Mouse (Mus musculus) layer of hippocampus, postnatal 25 days (tissue): ENCODE data around the gene Parp4. TPM values are rescaled to one million over a fixed set of nuclear protein-coding genes. Genes with fewer than 3 reads are reported as not detected.

Experiments
- DNase-seq, 2 experiments: peaks; one replicate each; pipeline ENCODE4 v3.0.0; 2022; ENCODE audit warnings: mixed read lengths in 2 of 2, low spot score in 1 of 2; ENCODE audit errors: extremely low spot score in 1 of 2
- total RNA-seq, 2 experiments: library from RNA; stranded (reverse); gene quantifications; 2 replicates each; pipeline ENCODE4 v1.2.3; 2021

Parp4 gene
- 1 to 10 TPM; 3.7 to 5.0 TPM for total RNA-seq

DNA sequence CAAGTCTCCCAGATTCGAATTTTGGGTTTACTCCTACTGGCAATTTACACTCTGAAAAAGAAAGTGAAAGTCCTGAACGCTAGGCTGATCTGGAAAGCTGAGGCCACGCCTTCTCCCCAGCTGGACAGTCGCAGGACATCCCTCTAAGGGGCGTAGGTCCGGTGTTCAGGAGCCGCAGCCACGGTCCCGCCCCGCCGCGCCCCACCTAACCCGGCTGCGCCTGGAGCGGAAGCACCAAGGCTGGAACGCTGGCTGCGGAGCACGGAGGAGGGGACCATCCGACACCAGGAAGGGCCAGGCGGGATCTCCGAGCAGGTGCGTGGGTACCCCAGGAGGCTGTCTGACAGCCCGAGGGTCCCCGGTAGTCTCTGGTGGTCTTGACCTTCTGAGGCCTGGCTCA is at the start of gene Parp4, which contains the start of gene Cenpj:
Gene Parp4, plus strand, starts transcription at position 204 of the 400 bp plus-strand sequence.
Gene Cenpj, minus strand, starts transcription at position 10 of the 400 bp plus-strand sequence.
- DNase-seq, result peak in 1 of 2 experiments; percentile 30

DNA sequence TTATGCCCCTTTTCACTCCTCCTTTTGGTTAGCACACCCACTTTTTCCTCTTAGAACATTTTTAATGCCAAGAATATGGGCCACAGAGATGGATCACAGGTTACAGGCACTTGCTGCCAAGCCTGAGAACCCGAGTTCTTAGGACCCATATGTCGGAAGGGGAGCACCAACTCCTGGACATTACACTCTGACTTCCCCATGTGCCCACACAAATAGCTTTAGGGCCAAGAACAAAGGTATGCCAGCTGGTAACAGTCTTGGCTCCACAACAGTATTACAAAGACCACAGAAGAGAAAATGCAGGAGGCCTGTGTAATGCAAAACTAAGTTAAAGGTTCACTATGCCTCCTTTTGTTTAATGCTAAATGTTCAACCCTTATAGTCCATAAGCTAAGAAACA is 44.6 kb upstream of the Parp4 start:
- no peak for DNase-seq

DNA sequence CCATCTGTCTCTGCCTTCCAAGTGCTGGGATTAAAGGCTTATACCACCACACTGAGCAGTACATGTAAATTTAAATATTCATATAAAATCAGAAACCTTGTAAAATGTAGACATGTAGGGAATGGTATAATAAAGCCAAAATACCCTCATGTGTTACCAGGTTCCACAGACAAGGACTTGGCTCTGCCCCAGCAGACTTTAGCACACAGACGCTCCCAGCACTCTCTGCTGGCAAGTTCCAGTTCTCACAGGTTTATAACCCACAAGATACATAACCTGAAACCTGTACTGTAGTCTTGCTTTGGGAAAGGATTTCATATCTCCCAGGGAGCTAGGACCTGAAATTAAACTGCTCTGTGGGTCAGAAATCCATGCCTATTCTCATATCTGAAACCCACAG is 30.5 kb upstream of the Parp4 start:
- no peak for DNase-seq

DNA sequence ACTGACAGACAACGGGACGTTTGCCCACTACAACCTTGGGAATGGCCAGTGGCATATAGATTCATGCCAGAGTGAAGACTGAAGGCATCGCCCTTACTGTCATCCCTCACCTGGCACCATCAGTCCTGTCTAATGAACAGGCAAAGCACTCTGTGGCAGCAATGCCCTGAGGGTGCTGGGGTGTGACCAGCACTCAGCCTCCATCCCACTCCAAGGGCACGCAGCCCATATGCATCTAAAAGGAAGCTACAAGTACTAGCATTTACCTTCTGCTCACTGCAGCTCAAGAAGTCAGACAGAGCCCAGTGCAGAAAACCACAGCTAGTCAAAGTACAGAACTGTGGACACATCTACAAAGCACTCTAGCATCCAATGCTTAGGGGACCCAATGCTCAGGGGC is 29.9 kb upstream of the Parp4 start:
- no peak for DNase-seq

DNA sequence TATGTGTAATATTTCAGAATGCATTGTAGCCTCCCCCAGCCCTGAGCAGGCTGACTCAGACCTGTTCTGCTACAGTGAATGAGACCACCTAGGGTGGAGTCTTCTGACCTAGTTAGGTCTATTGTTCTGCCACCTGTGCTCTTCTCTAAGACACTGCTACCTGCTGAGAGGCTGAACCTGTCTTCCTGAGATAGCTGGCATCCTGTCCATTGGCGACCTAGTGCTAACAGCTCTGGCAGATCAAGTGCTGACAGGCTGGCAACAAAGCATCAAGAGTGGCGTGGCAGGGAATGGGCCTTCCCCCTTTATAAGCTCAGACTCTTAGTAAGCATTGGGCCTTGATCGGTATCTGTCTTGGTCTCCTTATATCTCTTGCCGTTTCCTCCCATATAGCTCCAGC is 24.5 kb upstream of the Parp4 start:
- no peak for DNase-seq

DNA sequence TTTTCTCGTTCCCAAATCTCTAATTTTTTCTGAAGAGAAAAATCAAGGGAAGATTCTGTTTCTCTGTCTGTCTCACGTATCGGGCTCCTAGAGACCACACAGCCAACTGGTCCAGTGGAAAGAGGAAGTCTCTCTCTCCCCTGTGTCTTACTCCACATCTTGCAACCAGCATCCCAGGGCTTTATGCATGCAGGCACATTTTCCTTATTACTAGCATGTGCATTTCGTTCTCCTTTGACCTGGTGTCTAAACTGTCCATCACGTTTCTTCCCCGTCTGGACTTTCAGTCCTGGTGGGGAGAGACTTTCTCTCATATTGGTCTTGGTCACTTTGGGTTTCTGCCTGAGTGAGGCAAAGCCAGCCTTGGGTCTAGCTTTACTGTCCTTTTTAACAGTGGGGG is 22.5 kb upstream of the Parp4 start:
- no peak for DNase-seq

DNA sequence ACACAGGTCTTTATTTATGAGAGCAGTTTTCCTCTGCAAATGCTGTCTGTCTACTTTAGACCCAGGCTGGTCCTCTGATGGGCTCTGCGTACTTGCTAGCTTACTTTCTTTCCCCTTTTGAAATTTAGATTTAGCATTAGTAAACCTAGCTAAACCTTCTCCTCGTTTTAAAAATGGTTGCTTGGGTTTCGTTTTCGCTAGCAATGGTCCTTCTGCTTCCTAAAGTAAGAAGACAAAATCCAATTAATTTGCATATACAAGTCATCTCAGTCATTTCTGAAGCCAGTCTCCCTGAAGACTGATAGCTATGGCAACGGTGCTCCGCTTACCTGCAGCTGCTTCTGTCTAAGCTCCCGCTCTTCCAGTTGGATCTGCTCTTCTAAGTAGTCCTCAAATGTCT is 22.1 kb upstream of the Parp4 start:
- DNase-seq, result no peak

DNA sequence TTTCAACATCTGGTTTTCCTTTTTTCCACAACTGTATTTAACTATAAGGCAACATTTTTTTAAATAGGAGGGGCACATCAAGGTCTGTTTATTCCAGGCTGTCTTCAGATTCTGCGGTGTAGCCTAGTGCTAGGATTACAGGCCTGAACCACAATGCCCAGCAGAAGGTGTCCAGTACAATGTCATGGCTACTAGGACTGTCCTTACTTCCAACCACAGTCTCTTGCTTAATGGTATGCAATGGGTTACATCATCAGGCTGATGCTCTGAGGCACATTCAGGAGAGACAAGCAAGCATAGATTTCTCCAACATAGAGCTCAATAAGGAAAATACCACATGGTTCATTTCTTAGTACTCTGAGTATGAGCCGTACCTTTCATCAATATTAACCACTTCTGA is 20.7 kb upstream of the Parp4 start:
- DNase-seq, result no peak

DNA sequence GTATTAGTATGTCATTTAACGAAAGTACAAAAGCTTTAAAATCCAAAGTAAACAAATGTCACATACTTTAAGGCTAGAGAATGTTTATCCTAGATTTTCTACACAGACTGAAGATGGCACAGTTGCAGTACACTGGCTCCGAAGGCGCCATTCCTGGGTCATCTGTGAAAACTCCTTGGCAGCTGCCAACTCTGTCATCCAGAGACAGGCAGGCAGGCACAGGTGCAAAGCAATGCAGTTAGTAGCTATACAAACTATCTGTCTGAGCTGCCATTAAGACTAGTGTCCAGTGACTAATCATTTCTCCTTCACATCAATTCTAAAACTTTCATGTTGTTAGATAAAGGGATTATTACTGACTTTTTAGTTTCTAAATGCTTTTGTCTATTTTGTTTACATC is 16.3 kb upstream of the Parp4 start:
- no peak for DNase-seq

DNA sequence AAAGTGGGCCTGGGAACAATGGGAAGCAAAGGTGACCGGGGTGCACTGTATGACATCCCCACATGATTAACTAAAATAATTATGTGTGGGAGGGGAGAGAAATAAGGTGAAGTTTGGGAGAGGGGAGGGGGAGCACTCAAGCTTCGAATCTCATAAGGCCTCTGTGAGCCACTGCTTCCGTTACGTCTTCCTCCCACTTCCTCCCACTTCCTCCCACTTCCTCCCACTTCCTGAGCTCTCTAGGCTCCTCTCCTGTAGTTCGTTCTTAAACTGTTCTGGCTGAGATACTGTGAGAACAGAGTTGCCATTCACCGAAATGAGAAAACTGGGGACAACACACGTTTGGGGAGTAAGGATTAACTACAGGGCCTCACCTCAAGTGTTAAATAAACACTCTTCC is 7.9 kb upstream of the Parp4 start:
- DNase-seq, result no peak

DNA sequence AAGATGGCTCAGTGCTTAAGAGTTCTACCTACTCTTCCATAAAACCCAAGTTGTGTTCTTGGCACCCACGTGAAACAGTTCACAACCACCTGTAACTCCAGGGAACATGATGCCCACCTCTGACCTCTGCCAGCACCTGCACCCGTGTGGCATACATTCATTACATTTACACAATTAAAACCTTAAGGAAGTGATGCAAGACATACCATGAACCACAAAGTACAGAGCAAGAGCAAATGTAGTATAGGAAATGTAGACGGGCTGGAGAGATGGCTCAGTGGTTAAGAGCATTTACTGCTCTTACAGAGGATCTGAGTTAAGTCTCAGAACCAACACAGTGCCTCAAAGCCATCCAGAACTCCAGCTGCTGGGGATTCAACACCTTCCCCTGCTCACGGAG is 6.4 kb upstream of the Parp4 start:
- DNase-seq, result no peak

DNA sequence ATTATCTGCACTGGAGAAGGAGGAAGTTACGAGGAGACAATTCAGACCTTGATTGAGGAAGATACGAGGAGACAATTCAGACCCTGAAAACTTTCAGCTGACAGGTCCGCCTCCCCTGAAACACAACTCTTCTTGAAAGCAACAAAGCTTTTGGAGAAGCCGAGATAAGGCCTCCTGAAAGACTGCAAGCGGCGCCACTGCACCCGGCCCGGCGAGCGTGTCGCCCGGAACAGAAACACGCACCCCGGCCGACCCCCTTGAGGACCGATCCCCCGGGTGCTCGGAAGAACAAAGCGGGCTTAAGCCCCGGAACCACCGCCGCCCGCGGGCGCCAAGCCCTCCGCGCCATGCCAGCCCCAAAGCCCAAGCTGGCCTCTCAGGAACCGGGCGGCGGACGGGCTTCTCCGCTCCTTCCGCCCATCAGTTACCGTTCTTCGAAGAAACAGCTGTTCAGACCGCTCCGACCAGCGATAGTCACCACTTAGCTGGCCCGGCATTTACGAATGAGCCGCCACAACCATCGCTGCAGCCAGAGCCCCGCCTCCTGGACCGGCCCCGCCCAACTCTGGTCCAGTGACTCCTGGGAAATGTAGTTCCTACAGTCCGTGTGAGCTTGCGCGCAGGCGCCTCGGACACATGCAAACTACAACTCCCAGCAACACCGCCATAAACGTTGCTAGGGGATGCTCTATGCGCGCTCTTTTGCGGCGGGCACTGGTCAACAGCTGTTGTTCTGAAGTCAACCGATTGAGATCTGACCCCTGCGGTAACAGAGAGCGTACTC is 3.9 kb upstream of the Parp4 start:
- peak; percentile 79 to 87 for DNase-seq

DNA sequence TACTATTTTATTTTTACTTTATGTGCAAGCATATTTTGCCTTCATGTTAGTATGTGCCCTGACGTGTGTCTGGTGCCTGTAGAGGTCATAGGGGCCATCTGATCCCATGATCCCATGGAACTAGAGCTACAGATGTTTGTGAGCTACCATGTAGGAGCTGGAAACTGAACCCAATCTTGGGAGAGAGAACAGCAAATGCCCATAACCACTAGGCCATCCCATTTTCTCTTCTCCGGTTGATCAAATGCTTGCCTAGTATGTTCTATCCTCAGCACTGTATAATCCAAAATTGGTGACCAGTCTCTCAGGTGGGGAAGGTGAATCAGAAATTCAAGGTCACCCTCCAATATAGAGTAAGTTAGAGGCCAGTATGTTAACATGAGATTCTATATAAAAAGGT is 2.9 kb upstream of the Parp4 start:
- no peak for DNase-seq

DNA sequence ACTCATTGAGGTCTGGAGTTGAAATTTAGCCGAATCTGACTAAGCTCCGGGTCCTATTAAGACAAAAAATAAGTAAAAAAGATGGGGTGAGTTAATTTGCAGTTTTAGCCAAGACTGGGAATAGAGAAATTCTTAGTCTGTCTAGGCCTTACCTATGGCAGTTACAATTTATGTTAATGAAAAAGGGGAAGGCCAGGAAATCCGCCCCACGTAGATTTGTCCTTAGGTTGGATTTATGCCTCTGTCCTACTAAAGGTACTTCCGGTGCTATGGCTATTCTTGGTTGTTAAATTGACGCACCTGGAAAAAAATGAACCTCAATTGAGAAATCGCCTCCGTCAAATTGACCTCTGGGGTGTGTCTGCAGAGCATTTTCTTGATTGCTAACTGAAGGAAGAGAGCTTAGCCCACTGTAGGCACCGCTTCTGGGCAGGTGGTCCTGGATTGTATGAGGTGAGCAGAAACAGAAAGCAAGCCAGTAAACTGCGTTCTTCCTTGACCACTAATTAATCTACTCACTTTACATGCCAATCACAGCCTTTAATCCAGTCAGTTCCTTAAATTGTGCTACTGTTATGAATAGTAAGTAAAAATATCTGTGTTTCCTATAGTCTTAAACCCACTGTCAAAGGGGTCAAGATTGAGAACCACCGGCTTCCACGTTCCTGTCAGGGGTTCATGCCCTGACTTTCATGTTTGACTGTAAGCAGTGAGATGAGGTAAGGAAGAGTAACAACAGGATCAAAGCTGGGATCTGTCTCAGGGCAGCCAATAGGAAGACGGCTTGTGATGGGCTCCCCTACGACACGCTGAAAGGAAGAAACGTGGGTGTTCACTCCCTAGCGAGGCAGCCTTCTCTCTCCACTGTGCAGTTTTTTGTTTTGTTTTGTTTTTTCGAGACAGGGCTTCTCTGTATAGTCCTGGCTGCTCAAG is 816 bp downstream of the Parp4 start:
- no peak for DNase-seq

DNA sequence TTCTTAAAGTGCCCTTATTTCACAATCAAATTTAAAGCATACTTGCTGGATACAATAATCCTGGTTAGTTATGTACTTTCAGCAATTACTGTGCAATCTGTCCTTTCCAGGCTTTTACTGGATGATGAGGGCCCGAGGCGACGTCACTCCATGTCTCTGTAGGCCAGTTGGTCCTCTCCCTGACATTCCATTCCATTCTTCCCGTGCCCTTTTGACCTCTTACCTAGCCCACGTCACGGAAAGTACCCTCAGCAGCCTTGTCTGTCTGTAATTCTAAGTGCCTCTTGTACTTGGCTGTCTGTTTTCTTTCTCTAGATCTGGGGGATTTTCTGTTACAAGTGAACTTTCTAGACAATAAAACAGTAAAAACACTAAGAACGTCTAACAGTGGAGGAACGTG is 3.6 kb downstream of the Parp4 start:
- no peak for DNase-seq

DNA sequence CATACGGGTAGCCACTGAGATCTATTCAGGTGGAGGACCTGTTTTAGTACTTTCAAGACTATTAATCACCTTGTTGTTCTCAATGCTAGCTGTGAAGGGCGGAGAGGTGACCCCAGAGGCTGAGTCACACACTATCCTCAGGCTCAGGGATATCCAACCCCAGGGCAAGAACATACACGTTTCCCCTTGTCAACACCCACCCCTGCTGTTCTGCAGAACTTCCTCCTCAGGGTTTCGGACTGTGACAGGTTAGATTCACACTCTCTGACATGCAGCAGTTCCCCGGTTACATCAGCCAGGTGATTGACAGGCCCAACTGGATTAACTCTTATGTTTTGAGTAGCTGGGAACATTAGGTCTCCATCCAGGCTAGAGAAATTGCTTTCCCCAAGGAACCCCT is 5.7 kb downstream of the Parp4 start:
- DNase-seq, result no peak

DNA sequence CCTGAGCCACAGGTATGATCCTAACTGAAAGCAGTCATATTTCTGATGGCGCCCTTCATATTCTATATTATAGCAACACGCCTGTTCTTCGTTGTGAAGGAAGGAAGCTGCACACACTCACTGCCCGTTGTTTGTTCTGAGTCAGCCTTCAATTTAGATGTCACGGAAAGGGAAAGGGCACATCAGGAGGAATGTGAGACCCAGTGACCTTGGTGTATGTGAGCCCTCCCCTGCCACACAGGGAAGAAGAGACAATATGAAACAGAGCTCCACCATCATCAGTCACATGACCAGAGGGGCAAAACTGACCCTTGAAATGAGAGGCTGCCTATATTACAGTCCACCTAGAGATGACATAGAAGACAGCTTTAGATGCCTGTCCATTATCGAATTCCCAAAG is 6.9 kb downstream of the Parp4 start:
- no peak for DNase-seq

DNA sequence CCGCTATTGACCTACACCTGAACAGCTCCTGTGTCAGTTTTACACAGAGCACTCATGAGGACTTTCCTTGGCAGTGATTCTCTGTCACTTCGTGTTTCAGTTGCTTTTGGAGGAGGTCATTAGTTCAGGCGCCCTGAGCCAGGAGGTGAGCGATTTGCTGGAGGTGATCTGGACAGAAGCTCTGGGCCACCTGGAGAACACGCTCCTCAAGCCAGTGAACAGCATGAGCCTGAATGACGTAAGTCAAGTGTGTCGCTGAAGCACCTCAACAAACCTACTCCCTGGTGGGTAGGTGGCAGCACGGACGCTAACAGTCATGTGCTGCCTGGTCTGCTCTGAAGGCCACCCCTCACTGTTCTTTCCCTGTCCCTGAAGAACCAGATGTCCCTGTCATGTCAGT is 16.8 kb downstream of the Parp4 start:
- DNase-seq, result no peak

DNA sequence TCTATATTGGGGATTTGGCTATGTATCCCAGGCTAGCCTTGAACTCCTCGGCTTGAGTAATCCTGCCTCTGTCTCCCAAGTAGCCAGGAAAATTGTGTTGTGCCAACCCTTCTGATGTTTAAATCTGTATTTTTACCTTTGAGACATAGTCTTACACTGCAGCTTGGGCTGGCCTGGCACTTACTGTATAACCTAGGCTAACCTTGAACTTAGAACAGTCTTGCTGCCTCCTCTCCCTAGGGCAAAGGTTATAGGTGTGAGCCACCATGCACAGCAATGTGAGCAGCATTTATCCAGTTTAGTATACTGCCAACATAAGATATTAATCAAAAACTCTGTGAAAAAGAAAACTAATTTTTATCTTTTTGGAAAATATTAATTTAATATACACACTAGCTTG is 19.4 kb downstream of the Parp4 start:
- no peak for DNase-seq

DNA sequence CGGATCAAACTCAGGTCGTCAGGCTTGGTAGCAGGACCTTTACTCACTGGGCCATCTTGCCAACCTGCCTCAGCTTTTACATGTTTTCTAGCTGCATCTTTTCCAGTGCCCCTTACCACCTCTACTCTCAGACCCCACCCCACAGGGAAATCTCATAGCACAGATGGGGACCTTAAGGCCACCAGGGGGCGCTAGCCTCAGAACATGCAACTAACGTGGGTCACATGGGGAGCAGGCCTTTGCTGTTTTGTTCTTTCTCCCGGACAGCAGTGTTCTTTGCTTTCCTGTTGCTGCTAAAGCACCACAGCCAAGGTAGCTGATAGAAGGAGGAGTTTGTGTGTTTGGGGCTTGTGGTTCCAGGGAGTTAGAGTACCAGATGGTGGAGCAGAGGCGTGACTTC is 23.3 kb downstream of the Parp4 start:
- peak in 1 of 2 experiments; percentile 42 for DNase-seq

DNA sequence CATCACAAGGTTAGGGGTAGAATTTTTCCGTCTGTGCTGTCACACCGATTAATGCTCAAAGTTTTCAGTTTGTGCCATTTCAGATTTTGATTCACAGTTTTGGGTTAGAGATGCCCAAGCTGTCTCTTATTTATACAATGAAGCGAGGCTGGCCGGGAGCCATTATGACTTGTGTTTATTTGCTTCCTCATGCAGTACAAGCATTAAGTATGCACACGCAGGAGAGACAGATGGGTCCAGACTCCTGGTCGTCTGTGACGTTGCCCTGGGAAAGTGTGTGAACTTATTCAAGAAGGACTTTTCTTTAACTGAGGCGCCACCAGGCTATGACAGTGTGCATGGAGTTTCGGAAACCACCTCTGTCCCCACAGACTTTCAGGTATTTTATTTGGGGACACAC is 26.6 kb downstream of the Parp4 start:
- peak in 1 of 2 experiments; percentile 8 for DNase-seq

DNA sequence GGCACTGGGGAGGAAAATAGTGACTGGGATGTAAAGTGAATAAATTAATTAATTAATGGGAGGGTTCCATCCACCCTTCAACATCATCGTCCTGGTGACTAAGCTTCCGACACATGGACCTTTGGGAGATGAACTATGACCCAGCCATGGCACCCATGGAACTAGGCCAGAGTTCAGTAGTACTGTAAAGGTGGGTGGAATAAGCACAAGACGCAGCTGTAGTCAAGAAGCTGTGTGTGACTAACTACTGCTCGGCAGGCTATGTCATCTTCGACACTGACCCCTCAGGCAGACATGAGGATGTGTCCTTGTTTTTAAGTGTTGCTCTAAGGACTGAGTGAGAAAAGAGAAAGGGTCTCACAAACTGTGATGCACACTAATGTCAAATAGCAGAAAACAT is 29.0 kb downstream of the Parp4 start:
- DNase-seq, result no peak
